Mouse (Mus musculus): ENCODE data around the gene Ptprs.

Gene Ptprs

GRCm38 (mm10) chr17:56372109-56372508, 104.2 kb downstream of the Ptprs start:
- DNase-seq = no peak

GRCm38 (mm10) chr17:56371029-56371660, 105.1 kb downstream of the Ptprs start:
- no peak for DNase-seq

GRCm38 (mm10) chr17:56370090-56370489, 106.2 kb downstream of the Ptprs start:
- no peak for DNase-seq

- DNase-seq = no peak
Measured at GRCm38 (mm10) chr17:56368291-56368790, 107.9 kb downstream of the Ptprs start.

- DNase-seq = no peak
Measured at GRCm38 (mm10) chr17:56365791-56366673, 110.3 kb downstream of the Ptprs start.
